Mouse (Mus musculus) kidney, adult 2 months (tissue): ENCODE results near the gene Ccdc6. TPM values are rescaled to one million over a fixed set of nuclear protein-coding genes. Genes with fewer than 3 reads are reported as not detected.

ENCODE experiments used
- DNase-seq: peaks from one replicate; pipeline ENCODE4 v3.0.0; 2021
- H3K27ac ChIP-seq: fragments of 200-500 bp; 2 replicates; pipeline ENCODE4 v1.5.1; 2012; ENCODE audit warnings: low read depth, low read length, control low read depth, inconsistent platforms; ENCODE audit not compliant: insufficient read depth
- H3K27me3 ChIP-seq: fragments of 200-500 bp; replicated peaks from 2 replicates; pipeline ENCODE4 v1.6.1; 2012; ENCODE audit warnings: mild to moderate bottlenecking, moderate library complexity, low read length, inconsistent platforms; ENCODE audit not compliant: control insufficient read depth, insufficient read depth
- H3K36me3 ChIP-seq: fragments of 200-500 bp; 2 replicates; pipeline ENCODE4 v1.6.1; 2012; ENCODE audit warnings: mild to moderate bottlenecking, moderate library complexity, low read length, inconsistent platforms; ENCODE audit not compliant: control insufficient read depth, insufficient read depth
- H3K4me1 ChIP-seq: fragments of 200-500 bp; 2 replicates; pipeline ENCODE4 v1.6.1; 2011; ENCODE audit warnings: low read length; ENCODE audit not compliant: control insufficient read depth, insufficient read depth
- H3K4me3 ChIP-seq: fragments of 200-500 bp; 2 replicates; pipeline ENCODE4 v1.5.1; 2011; ENCODE audit warnings: mild to moderate bottlenecking, low read depth, low read length, control low read depth; ENCODE audit not compliant: insufficient read depth
- CTCF ChIP-seq: fragments of 200-500 bp; conservative IDR thresholded peaks from 2 replicates; pipeline ENCODE4 v1.5.1; 2011; ENCODE audit warnings: low read depth, mild to moderate bottlenecking, control low read depth, low read length, moderate library complexity, mixed read lengths; ENCODE audit not compliant: insufficient read depth, insufficient read length
- POLR2A ChIP-seq: fragments of 200-500 bp; IDR thresholded peaks from one replicate; pipeline ENCODE4 v1.6.1; 2011; ENCODE audit warnings: low read depth, low read length, control low read depth
- WGBS: fragments of 180-500 bp; shearing (Covaris S2); methylation state at CpG from one replicate; pipeline ENCODE4 v1.1.7; 2018; 5-methylcytosine and 5-hydroxymethylcytosine counted together
- polyA plus RNA-seq: library from polyadenylated mRNA; depleted of rRNA; stranded (reverse); fragments of >200 nt; gene quantifications from 2 replicates; pipeline ENCODE4 v1.2.3, GENCODE M21; 2012

Gene Ccdc6
- polyA plus RNA-seq, 1 experiment = 37.0 TPM

GRCm38 (mm10) chr10:70138150-70138549, 41.2 kb downstream of the Ccdc6 start:
- WGBS = 65% methylated on average over 8 of the region's 8 CpGs
- no peak overlapping the region for H3K4me3 ChIP-seq
- TF ChIP-seq POLR2A (no peak), CTCF (no peak)

GRCm38 (mm10) chr10:70139368-70139767, 42.4 kb downstream of the Ccdc6 start:
- Histone ChIP-seq H3K27ac (no peak overlapping the region), H3K4me1 (no peaks in the 10 kb centered on the region), H3K36me3 (no peaks in the 10 kb centered on the region), H3K4me3 (no peak overlapping the region), H3K27me3 (no peaks in the 10 kb centered on the region)
- no peak for DNase-seq
- TF ChIP-seq CTCF (no peak), POLR2A (no peak)
- 88% methylated on average over 6 of the region's 6 CpGs for whole genome bisulfite sequencing

More at GRCm38 (mm10) chr10:70138150-70138549, 41.2 kb downstream of the Ccdc6 start:
- H3K4me1 ChIP-seq = no peaks in the 10 kb centered on the region
- no peak overlapping the region for H3K27ac ChIP-seq
- DNase-seq = no peak
- H3K36me3 ChIP-seq = no peaks in the 10 kb centered on the region
- no peaks in the 10 kb centered on the region for H3K27me3 ChIP-seq

- H3K27me3 ChIP-seq = no peaks in the 10 kb centered on the region
- no peaks in the 10 kb centered on the region for H3K4me1 ChIP-seq
- H3K27ac ChIP-seq = no peak overlapping the region
- DNase-seq = no peak
- H3K36me3 ChIP-seq = no peaks in the 10 kb centered on the region
- TF ChIP-seq CTCF (no peak), POLR2A (no peak)
- WGBS = 90% methylated on average over 12 of the region's 12 CpGs
- H3K4me3 ChIP-seq = no peak overlapping the region
Measured at GRCm38 (mm10) chr10:70140414-70140813, 43.5 kb downstream of the Ccdc6 start.

GRCm38 (mm10) chr10:70142623-70143022, 45.7 kb downstream of the Ccdc6 start:
- no peak for DNase-seq
- TF ChIP-seq POLR2A (no peak), CTCF (no peak)
- 92% methylated on average over 17 of the region's 17 CpGs for WGBS
- Histone ChIP-seq H3K4me3 (no peak overlapping the region), H3K27me3 (no peaks in the 10 kb centered on the region), H3K4me1 (no peaks in the 10 kb centered on the region), H3K36me3 (0 out of 2 replicates have a peak, but pooled peaks cover 2% of the 10 kb centered on the region), H3K27ac (no peak overlapping the region)

GRCm38 (mm10) chr10:70144004-70144557, 47.2 kb downstream of the Ccdc6 start:
- DNase-seq = no peak
- H3K27me3 ChIP-seq = no peaks in the 10 kb centered on the region
- no peak overlapping the region for H3K27ac ChIP-seq
- WGBS = 77% methylated on average over 10 of the region's 10 CpGs
- peaks cover 2% of the 10 kb centered on the region; the same call in 1 of the 2 replicates for H3K4me1 ChIP-seq
- H3K36me3 ChIP-seq = 0 out of 2 replicates have a peak, but pooled peaks cover 2% of the 10 kb centered on the region
- TF ChIP-seq CTCF = no peak
- TF ChIP-seq POLR2A = no peak
- H3K4me3 ChIP-seq = no peak overlapping the region

GRCm38 (mm10) chr10:70145873-70146272, 49.0 kb downstream of the Ccdc6 start:
- no peak overlapping the region for H3K27ac ChIP-seq
- no peak overlapping the region for H3K4me3 ChIP-seq
- whole genome bisulfite sequencing = 98% methylated on average over 12 of the region's 12 CpGs
- TF ChIP-seq POLR2A (no peak), CTCF (no peak)
- no peaks in the 10 kb centered on the region for H3K27me3 ChIP-seq
- peaks cover 5% of the 10 kb centered on the region for H3K4me1 ChIP-seq
- DNase-seq = no peak
- H3K36me3 ChIP-seq = 0 out of 2 replicates have a peak, but pooled peaks cover 2% of the 10 kb centered on the region

DNA sequence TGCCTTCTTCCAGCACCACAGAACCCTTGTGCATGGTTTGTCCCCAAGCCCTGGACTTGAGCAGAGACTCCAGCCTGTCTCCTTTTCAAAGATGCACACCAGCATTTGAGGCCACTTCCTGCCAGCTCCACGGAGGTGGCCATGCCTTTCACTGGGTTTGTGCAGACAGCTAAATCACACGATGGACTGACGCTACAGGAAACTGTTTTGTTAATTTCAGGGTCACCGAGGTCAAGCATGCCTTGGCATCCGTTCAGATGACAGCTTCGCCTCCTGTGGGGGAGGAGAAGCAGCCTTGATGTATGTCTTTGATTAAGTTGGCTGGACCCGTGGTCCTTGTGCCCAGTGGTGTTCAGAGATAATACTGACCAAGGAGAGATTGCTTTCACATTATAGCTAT, 52.2 kb downstream of the Ccdc6 start:
- 0 out of 2 replicates have a peak, but pooled peaks cover 2% of the 10 kb centered on the region for H3K36me3 ChIP-seq

More for the DNA sequence above, 52.2 kb downstream of the Ccdc6 start:
- 18% methylated on average over 7 of the region's 7 CpGs for WGBS
- H3K4me3 ChIP-seq = no peak overlapping the region
- no peaks in the 10 kb centered on the region for H3K27me3 ChIP-seq
- TF ChIP-seq POLR2A (no peak), CTCF (no peak)
- H3K27ac ChIP-seq = no peak overlapping the region
- peak; percentile 38 for DNase-seq
- peaks cover 7% of the 10 kb centered on the region for H3K4me1 ChIP-seq
